Mouse (Mus musculus) lung, embryonic 14.5 days (tissue): Measurements from ENCODE around the gene Mfsd11. TPM values are rescaled to one million over a fixed set of nuclear protein-coding genes. Genes with fewer than 3 reads are reported as not detected.
A peak's percentile ranks its signal among the peaks of the same experiment; 100 is the strongest.

Experiments used
- ATAC-seq: fragments of 200-750 bp; cut with Nextera tagmentation; 2 replicates; pipeline ENCODE4 v1.8.0; 2017; ENCODE audit warnings: mild to moderate bottlenecking, moderate TSS enrichment, moderate library complexity; ENCODE audit not compliant: insufficient read depth
- DNase-seq: peaks from one replicate; pipeline ENCODE4 v3.0.0-alpha.2; 2015
- H3K27ac ChIP-seq: fragments of 300-500 bp; sonication (generic); 2 replicates; pipeline ENCODE4 v1.5.1; 2014; ENCODE audit warnings: low read depth, mild to moderate bottlenecking, moderate library complexity
- H3K27me3 ChIP-seq: fragments of 300-500 bp; sonication (generic); 2 replicates; pipeline ENCODE4 v1.6.1; 2014; ENCODE audit warnings: low read length, control low read depth; ENCODE audit not compliant: insufficient read depth
- H3K36me3 ChIP-seq: fragments of 300-500 bp; sonication (generic); 2 replicates; pipeline ENCODE4 v1.6.1; 2014; ENCODE audit warnings: control low read depth; ENCODE audit not compliant: insufficient read depth
- H3K4me1 ChIP-seq: fragments of 300-500 bp; sonication (generic); 2 replicates; pipeline ENCODE4 v1.6.1; 2014; ENCODE audit warnings: antibody characterized with exemption, control low read depth; ENCODE audit not compliant: insufficient read depth
- H3K4me2 ChIP-seq: fragments of 300-500 bp; sonication (generic); 2 replicates; pipeline ENCODE4 v1.6.1; 2014; ENCODE audit warnings: mild to moderate bottlenecking
- H3K4me3 ChIP-seq: fragments of 300-500 bp; sonication (generic); 2 replicates; pipeline ENCODE4 v1.5.1; 2014; ENCODE audit warnings: low read depth, low read length
- H3K9ac ChIP-seq: fragments of 300-500 bp; sonication (generic); 2 replicates; pipeline ENCODE4 v1.6.1; 2014
- H3K9me3 ChIP-seq: fragments of 300-500 bp; sonication (generic); 2 replicates; pipeline ENCODE4 v1.6.1; 2016; ENCODE audit warnings: low read depth, low read length, control low read depth
- CTCF ChIP-seq: IDR thresholded peaks from 2 replicates; pipeline ENCODE4 v1.5.1; 2016; ENCODE audit warnings: antibody characterized with exemption, low read depth
- WGBS: fragments of 180-500 bp; shearing (Covaris S2); extraction: QIAGEN DNeasy Blood & Tissue Kit; methylation state at CpG from one replicate; pipeline ENCODE4 v1.1.7; 2014; 5-methylcytosine and 5-hydroxymethylcytosine counted together
- polyA plus RNA-seq: library from polyadenylated mRNA; unstranded; fragments of >200 nt; fragmentation: Nextera tagmentation; extraction: Ambion mirVana; gene quantifications from 2 replicates; pipeline ENCODE4 v1.2.1, GENCODE M21; 2014

Mfsd11 gene
- polyA plus RNA-seq, 1 experiment from 2014 or later, result 31.8 TPM

DNA sequence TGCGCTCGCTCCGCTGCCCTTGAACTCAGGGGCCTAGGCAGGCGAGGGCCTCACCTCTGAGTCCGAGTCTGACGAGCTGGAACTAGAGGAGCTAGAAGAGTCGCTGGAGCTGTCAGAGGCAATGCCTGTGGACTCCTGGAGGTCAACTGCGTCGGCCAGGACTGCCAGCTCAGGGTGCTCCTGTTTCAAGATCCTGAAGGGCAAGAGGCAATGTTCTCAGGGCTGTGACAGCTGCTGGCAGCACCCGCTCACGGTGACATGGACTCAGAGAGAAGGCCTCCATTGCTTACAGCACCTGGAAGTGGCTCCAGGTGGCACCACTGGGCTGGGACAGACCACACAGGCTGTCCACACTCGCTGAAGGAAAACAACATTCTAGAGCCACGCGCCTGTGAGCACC is 13.3 kb upstream of the Mfsd11 start:
- H3K4me1 ChIP-seq, result peaks cover 3% of the 10 kb centered on the region; the same call in 1 of the 2 replicates
- H3K9me3 ChIP-seq, result no peaks in the 10 kb centered on the region
- H3K9ac ChIP-seq, result no peak overlapping the region
- H3K36me3 ChIP-seq, result peaks cover 78% of the 10 kb centered on the region
- DNase-seq (no peak), ATAC-seq (no peak)
- H3K27me3 ChIP-seq, result no peaks in the 10 kb centered on the region
- TF ChIP-seq CTCF, result no peak
- no peak overlapping the region for H3K27ac ChIP-seq
- H3K4me3 ChIP-seq, result no peak overlapping the region
- 85% methylated on average over 14 of the region's 14 CpGs for WGBS
- H3K4me2 ChIP-seq, result no peak overlapping the region

DNA sequence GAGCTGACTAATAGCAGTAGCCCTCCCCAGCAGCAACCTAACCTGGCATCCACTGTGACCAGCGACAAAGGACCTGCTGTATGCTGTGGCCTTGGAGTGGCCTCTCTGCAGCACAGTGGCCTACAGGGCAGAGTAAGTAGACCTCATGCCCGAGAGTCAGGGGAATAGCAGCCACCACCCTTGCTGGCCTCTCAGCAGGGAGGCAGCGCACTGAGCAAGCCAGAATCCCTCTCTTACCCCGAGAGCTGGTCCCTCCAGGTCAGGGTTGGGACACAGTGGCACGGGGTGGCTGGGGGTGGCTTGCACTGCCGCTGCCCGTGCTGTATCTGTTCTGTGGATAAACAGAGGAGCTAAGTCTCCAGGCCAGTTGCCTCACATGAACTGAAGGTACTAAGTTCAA is 12.6 kb upstream of the Mfsd11 start:
- Histone ChIP-seq H3K9ac (no peak overlapping the region), H3K27me3 (no peaks in the 10 kb centered on the region), H3K4me3 (no peak overlapping the region), H3K36me3 (peaks cover 71% of the 10 kb centered on the region), H3K4me2 (no peak overlapping the region), H3K27ac (no peak overlapping the region), H3K4me1 (peaks cover 3% of the 10 kb centered on the region; the same call in 1 of the 2 replicates), H3K9me3 (no peaks in the 10 kb centered on the region)
- WGBS, result 74% methylated on average over 7 of the region's 7 CpGs
- TF ChIP-seq CTCF, result no peak
- ATAC-seq, result no peak
- no peak for DNase-seq

DNA sequence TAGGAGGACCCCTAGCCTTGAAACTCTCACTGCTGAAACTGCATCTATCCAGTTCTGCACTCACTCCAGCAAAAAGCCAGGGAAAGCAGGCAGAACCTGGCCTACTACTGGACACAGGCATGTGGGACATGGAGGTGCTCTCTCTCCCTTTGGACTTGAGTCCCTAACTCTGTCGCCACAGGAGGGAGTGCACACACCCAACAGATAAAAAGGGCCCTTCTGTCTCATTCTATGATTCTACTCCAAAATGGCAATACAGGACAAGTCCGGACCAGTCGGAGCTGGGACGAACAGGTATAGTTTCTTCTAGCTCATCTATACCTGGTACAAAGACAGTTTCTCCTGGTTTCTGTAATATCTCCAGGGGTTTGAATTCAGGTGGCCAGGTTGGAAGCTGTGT is 11.5 kb upstream of the Mfsd11 start:
- no peak for TF ChIP-seq CTCF
- peaks cover 3% of the 10 kb centered on the region; the same call in 1 of the 2 replicates for H3K4me1 ChIP-seq
- 82% methylated on average over 4 of the region's 4 CpGs for WGBS
- H3K4me3 ChIP-seq, result peak overlapping the region; percentile 83; the same call in 1 of the 2 replicates
- no peak overlapping the region for H3K27ac ChIP-seq
- H3K4me2 ChIP-seq, result peak overlapping the region; percentile 84
- ATAC-seq (no peak), DNase-seq (no peak)
- peaks cover 60% of the 10 kb centered on the region for H3K36me3 ChIP-seq
- H3K9ac ChIP-seq, result peak overlapping the region; percentile 88; the same call in 1 of the 2 replicates
- H3K27me3 ChIP-seq, result no peaks in the 10 kb centered on the region
- no peaks in the 10 kb centered on the region for H3K9me3 ChIP-seq

DNA sequence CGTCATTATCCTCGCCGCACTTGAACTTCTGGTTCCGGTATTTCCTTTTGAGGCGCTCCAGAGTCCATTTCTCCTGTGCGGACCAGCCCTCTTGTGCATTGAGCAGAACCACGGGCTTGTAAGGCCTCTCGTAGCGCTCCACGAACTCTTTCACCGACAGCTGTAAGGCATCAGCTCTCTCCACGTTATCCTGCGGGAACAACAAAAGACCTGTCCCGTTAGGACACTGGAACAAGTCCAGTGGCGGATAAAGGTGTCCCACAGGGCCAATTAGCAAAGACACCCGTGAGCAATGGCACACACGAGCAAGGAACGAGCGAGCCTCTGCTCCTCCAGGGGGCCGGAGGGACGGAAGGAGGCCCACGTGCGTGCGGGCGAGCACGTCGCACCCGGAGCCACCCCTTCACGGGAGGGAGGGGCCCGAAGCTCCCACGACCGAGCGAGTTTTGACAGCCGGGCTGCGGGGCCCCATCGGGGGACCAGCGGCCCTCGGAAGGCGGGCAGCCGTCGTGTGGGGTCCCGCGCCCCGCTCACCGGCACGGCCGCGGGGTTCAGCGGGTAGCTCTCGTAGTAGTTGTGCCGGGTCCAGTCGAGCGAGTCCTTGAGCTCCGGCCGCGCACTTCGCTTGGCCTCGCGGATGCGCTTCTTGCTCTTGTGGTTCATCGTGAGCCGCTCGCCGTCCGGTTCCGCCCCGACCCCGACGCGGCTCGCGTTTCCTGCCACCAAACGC is 9.5 kb upstream of the Mfsd11 start:
- H3K9ac ChIP-seq, result peak overlapping the region; percentile 88
- H3K4me1 ChIP-seq, result peaks cover 3% of the 10 kb centered on the region; the same call in 1 of the 2 replicates
- H3K4me2 ChIP-seq, result peak overlapping the region; percentile 84
- ATAC-seq (peak; percentile 61), DNase-seq (peak; percentile 82)
- H3K9me3 ChIP-seq, result no peaks in the 10 kb centered on the region
- H3K27me3 ChIP-seq, result no peaks in the 10 kb centered on the region
- H3K4me3 ChIP-seq, result peak overlapping the region; percentile 83
- peak overlapping the region; percentile 99 for H3K27ac ChIP-seq
- peak; percentile 28; the same call in 1 of the 2 replicates for TF ChIP-seq CTCF
- under 1% methylated on average over 73 of the region's 73 CpGs for WGBS
- H3K36me3 ChIP-seq, result peaks cover 54% of the 10 kb centered on the region

DNA sequence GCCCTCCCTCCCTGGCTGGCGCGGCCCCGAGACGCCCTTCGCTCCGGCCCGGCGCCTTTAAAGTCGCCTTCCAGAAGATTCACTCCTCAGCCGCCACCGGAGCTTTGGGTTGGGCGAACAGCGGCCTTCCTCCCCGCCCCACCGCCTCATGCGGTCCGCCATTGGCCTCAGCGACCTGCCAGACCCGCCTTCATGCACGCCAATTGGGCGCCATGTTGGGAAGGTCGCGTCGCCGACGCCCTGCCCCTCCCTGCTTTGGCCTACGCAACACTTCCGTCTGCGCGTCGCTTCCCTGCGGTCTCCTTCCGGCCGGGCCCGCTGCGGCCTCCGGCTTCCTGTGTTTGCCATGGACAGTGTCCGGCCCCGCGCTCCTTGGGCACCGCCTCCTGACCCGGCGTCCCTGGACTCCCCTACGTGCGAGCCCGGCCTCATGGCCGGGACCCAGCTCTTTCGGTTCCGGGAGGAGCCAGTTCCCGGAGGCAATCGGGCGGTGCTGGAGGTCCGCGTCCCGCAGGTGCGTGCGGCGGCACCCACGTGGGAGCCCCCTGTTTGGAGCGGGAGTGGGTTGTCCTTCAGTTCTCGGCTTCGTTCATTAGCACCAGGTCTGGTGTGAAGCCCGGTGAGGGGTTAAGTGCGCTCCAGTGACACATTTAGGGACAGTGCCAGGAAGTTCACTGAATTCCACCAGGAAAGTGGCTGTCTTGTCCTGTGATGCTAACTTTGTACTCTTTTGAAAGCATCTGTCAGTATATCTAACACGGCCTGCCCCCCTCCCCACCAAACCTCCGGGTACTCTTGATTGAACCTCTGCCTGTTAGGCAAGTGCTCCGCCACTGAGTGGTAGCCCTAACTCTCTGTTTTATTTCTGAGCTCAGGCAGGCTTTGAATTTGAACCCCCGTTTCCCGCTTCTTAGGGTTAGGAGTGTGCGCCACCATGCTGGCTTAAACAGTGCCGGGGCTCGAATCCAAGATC is 8.7 kb upstream of the Mfsd11 start, which contains the start of the genes Mettl23 and Jmjd6:
Mettl23 (plus strand) TSS at position 18 of the 973 bp plus-strand sequence.
Jmjd6 (minus strand) TSS at position 189 of the 973 bp plus-strand sequence.
- H3K27ac ChIP-seq, result peak within 1 kb of the TSS; percentile 99
- ATAC-seq (peak; percentile 95), DNase-seq (peak; percentile 98)
- H3K9me3 ChIP-seq, result no peaks in the 10 kb centered on the region
- peaks cover 3% of the 10 kb centered on the region; the same call in 1 of the 2 replicates for H3K4me1 ChIP-seq
- peak within 1 kb of the TSS; percentile 88 for H3K9ac ChIP-seq
- H3K36me3 ChIP-seq, result peaks cover 53% of the 10 kb centered on the region
- no peaks in the 10 kb centered on the region for H3K27me3 ChIP-seq
- peak within 1 kb of the TSS; percentile 83 for H3K4me3 ChIP-seq
- under 1% methylated on average over 70 of the region's 72 CpGs for WGBS
- H3K4me2 ChIP-seq, result peak within 1 kb of the TSS; percentile 84
- TF ChIP-seq CTCF, result no peak

DNA sequence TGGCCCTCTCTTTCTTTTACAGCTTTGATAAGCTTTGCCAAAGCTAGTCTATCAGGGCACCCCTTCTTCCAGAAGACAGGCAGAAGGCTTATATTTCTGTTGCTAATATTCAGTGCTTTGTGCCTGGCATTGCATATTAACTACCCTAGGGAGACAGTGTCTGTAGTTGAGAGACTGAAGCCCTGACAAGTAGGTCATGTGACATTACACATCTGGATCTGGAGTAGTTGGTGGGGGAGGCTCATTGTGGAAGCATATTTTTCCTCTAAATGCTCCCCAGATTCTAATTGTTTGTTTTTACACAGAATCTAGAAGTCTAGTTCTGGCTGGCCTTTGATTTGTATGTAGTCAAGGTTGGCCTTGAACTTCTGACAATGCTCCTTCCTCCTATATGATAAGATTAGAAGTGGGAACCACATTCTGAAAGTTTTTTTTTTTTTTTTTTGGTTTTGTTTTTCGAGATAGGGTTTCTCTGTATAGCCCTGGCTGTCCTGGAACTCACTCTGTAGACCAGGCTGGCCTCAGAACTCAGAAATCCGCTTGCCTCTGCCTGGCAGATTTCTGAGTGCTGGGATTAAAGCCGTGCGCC is 5.6 kb upstream of the Mfsd11 start:
- 82% methylated on average over 4 of the region's 4 CpGs for WGBS
- H3K9ac ChIP-seq, result no peak overlapping the region
- DNase-seq, result no peak

More for the DNA sequence above, 5.6 kb upstream of the Mfsd11 start:
- Histone ChIP-seq H3K4me2 (no peak overlapping the region), H3K9me3 (no peaks in the 10 kb centered on the region), H3K27ac (no peak overlapping the region), H3K4me3 (no peak overlapping the region), H3K27me3 (no peaks in the 10 kb centered on the region), H3K4me1 (no peaks in the 10 kb centered on the region), H3K36me3 (peaks cover 52% of the 10 kb centered on the region)
- ATAC-seq, result no peak
- TF ChIP-seq CTCF, result no peak
